Mouse (Mus musculus) right cerebral cortex, postnatal 25 days (tissue): ENCODE data around the gene Rhot2.
A peak's percentile ranks its signal among the peaks of the same experiment; 100 is the strongest.

Experiments
- DNase-seq: peaks from one replicate; pipeline ENCODE4 v3.0.0; 2022

Gene Rhot2

DNA sequence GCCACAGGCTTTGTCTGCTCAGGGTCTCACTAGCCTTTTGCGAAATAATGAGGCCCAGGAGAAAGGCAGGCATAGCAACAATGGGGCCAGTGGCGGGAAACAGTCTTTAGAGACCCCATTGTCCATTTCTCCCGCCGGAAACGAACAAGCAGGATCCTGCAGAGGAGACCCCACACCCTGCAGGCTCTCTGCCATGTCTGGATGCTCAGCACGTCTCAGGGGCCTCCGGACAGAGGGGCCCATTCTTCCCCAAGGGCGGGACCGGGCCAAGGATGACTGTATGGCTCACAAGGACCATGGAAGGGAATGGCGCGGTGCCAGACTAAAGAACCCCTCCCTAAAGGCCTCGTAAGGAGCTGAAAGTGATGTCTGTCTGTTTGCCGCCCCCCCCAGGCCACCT is 50.5 kb downstream of the Rhot2 start:
- DNase-seq, result no peak

DNA sequence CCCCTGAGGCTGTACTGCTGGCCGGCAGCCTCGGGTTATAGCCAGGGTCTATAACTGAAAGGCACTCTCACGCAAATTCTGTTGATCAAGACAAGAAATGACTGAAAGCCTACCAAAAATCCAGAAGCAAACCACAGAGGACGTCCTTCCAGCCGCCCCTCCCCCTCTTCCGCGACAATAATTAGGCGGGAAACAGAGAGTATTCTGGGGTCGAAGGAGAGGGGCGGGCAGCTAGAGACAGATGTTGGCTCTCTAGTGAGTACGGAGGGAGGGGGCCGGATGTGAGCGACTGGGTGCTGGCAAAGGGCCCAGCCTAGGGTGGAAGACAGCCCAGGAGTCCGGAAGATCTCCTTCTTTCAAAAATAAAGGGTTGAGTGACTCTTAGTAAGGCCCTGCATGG is 52.0 kb downstream of the Rhot2 start, which contains the start of gene Fam173a:
Gene Fam173a, minus strand, starts transcription at position 287 of the 400 bp plus-strand sequence.
- peak; percentile 63 for DNase-seq

DNA sequence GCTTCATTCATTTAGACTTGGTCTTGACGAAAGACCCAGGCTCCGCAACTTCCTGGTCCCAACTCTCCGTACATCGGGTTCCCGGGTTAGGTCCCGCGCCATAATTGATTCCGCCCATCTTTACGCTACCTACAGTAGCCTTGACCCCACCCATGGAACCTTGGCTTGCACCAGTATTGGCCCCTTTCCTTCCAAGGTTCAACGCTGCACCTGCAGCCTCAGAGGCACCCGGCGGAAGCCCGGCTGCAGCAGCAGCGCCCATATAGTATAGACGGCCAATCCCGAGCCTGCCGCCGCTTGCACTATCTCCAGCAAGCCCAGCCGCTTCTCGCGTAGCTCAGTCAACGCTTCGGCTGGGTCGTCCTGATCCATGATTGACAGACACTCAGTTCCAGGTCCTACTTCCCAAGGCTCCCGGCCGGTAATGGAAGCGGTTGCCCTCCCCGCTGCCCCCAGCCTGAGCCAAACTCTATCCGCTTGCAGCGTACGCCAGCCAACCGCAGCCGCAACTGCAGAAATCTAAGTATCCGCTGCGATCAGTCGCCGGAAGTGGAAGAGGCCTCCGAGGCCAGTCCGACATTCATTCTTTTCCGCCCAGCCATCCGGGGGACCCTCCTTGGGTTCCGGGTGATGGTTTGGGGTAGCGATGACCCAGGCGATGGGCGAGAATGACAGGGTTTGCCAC is 52.7 kb downstream of the Rhot2 start:
- peak; percentile 82 for DNase-seq

DNA sequence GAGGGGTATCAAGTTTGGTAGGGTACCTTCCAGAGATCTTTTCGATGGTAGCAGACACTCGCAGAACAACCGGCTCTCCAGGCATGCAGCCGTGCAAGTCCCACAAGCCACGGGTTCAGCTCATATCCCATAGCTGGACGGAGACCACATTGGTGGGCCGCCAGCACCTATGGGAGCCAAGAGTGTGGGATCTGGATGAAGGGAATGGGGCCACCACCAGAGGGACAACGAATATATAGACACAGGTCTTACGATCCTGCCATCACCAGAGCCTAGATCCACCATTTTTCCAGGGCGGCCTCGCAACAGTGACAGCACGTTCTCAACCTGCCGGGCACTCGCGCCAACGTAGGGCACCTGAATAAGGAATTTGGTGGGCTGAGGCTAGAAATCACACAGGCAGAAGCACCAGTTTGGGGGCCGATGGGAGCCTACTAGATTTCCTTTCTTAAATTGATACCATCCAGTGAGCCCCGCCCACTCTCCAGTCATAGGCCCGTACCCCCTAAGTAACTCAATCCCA is 53.3 kb downstream of the Rhot2 start:
- no peak for DNase-seq
